Mouse (Mus musculus): Measurements from ENCODE around the gene Oosp1. TPM values are rescaled to one million over a fixed set of nuclear protein-coding genes. Genes with fewer than 3 reads are reported as not detected.

The Oosp1 gene
- polyA plus RNA-seq, 1 experiment, result not detected

DNA sequence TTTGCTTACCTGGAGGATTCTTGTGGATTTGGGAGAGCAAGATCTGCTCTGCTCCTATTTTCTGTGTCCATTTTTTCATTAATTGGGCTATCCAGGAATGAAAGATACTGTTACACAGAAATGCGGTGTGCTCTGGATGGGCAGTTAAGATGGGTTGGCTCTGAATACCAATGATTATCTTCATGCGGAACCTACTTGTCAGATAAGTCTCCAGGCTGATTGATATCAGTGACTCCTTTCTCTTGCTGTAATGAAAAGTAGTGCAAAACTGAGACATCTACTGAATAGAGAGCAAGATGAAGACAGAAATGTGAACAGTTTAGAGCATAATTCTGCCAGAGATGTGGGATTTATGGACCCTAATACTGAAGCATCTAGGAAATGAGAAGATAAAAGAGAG lies 67.4 kb downstream of the Oosp1 start, which contains the start of gene Ms4a2:
TSS of gene Ms4a2 (minus strand) at position 169 of the 400 bp plus-strand sequence.
- no peak within 1 kb of the TSS for H3K27ac ChIP-seq (ENCODE audit: insufficient read depth, low read length)
- no peaks in the 10 kb centered on the region for H3K36me3 ChIP-seq (ENCODE audit: control insufficient read depth, insufficient read depth, low read length, poor library complexity, severe bottlenecking)
- TF ChIP-seq CTCF (IDR thresholded peaks at IDR 0.05; ENCODE audit: low read depth, low read length) (no peak), POLR2A (IDR thresholded peaks at IDR 0.05; ENCODE audit: insufficient read depth, low read length) (no peak), EP300 (IDR thresholded peaks at IDR 0.05; ENCODE audit: insufficient read depth, low read depth, low read length) (no peak)
- H3K27me3 ChIP-seq (ENCODE audit: control insufficient read depth, insufficient read depth, low read length, poor library complexity, severe bottlenecking), result no peaks in the 10 kb centered on the region
- H3K4me3 ChIP-seq (ENCODE audit: low read depth, low read length), result no peak within 1 kb of the TSS
- no peaks in the 10 kb centered on the region for H3K4me1 ChIP-seq (ENCODE audit: control insufficient read depth, insufficient read depth, low read length)
- no peak within 1 kb of the TSS for H3K9ac ChIP-seq (ENCODE audit: low read depth, poor library complexity, severe bottlenecking)
- no peaks in the 10 kb centered on the region for H3K9me3 ChIP-seq (replicated peaks; ENCODE audit: control insufficient read depth, insufficient read depth, low read length, poor library complexity, severe bottlenecking)

DNA sequence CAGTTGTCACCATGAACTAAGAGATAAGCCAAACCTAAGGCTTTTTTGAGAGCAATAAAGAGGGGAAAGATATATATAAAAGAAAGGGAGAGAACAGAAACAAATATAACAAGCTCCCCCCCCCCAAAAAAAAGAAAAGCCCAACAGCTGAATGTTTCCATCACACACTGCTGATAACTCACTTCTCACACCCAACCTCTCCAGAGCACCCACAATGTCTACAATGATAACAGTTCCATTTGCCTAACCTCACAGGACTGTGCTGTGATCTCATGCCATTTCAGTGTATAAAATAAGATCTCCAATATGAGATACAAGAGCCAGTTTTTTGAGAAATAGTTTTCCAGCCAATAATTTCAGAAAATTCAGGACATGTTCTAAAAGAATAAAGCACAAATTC lies 73.0 kb downstream of the Oosp1 start:
- no peak overlapping the region for H3K9ac ChIP-seq (ENCODE audit: low read depth, poor library complexity, severe bottlenecking)
- H3K9me3 ChIP-seq (replicated peaks; ENCODE audit: control insufficient read depth, insufficient read depth, low read length, poor library complexity, severe bottlenecking), result no peaks in the 10 kb centered on the region
- no peak overlapping the region for H3K4me3 ChIP-seq (ENCODE audit: low read depth, low read length)
- TF ChIP-seq POLR2A (IDR thresholded peaks at IDR 0.05; ENCODE audit: insufficient read depth, low read length) (no peak), EP300 (IDR thresholded peaks at IDR 0.05; ENCODE audit: insufficient read depth, low read depth, low read length) (no peak), CTCF (IDR thresholded peaks at IDR 0.05; ENCODE audit: low read depth, low read length) (no peak)
- no peaks in the 10 kb centered on the region for H3K36me3 ChIP-seq (ENCODE audit: control insufficient read depth, insufficient read depth, low read length, poor library complexity, severe bottlenecking)
- H3K27ac ChIP-seq (ENCODE audit: insufficient read depth, low read length), result no peak overlapping the region
- no peaks in the 10 kb centered on the region for H3K4me1 ChIP-seq (ENCODE audit: control insufficient read depth, insufficient read depth, low read length)
- H3K27me3 ChIP-seq (ENCODE audit: control insufficient read depth, insufficient read depth, low read length, poor library complexity, severe bottlenecking), result peaks cover 1% of the 10 kb centered on the region; the same call in 1 of the 2 replicates

Other genes with a start within 250 kb of the Oosp1 start
- gene Ms4a4b, start 247.6 kb downstream of the Oosp1 start, polyA plus RNA-seq (2011; ENCODE audit: insufficient read depth, insufficient read length, low read depth, missing spikeins), result not detected in 2 replicates
- gene Ms4a6c, start 221.8 kb downstream of the Oosp1 start, polyA plus RNA-seq (2011; ENCODE audit: insufficient read depth, insufficient read length, low read depth, missing spikeins), result not detected in 2 replicates
- not detected in 2 replicates for gene Gm8369, start 205.2 kb downstream of the Oosp1 start, polyA plus RNA-seq (2011; ENCODE audit: insufficient read depth, insufficient read length, low read depth, missing spikeins)
- not detected in 2 replicates for gene Ms4a6b, start 174.6 kb downstream of the Oosp1 start, polyA plus RNA-seq (2011; ENCODE audit: insufficient read depth, insufficient read length, low read depth, missing spikeins)
- 6.8 and 9.0 TPM in 2 replicates for gene Ms4a4d, start 154.3 kb downstream of the Oosp1 start, polyA plus RNA-seq (2011; ENCODE audit: insufficient read depth, insufficient read length, low read depth, missing spikeins)
- not detected in 2 replicates for gene Ms4a6d, start 86.3 kb downstream of the Oosp1 start, polyA plus RNA-seq (2011; ENCODE audit: insufficient read depth, insufficient read length, low read depth, missing spikeins)
- gene Ms4a2, start 67.4 kb downstream of the Oosp1 start, polyA plus RNA-seq (2011; ENCODE audit: insufficient read depth, insufficient read length, low read depth, missing spikeins), result not detected in 2 replicates
- gene Ms4a3, start 50.3 kb downstream of the Oosp1 start, polyA plus RNA-seq (2011; ENCODE audit: insufficient read depth, insufficient read length, low read depth, missing spikeins), result not detected in 2 replicates
- not detected in 2 replicates for gene Oosp2, start 30.6 kb downstream of the Oosp1 start, polyA plus RNA-seq (2011; ENCODE audit: insufficient read depth, insufficient read length, low read depth, missing spikeins)
- not detected in 2 replicates for gene Oosp3, start 5.9 kb upstream of the Oosp1 start, polyA plus RNA-seq (2011; ENCODE audit: insufficient read depth, insufficient read length, low read depth, missing spikeins)
- gene Gif, start 56.4 kb upstream of the Oosp1 start, polyA plus RNA-seq (2011; ENCODE audit: insufficient read depth, insufficient read length, low read depth, missing spikeins), result not detected in 2 replicates
- gene Mrpl16, start 79.2 kb upstream of the Oosp1 start, polyA plus RNA-seq (2011; ENCODE audit: insufficient read depth, insufficient read length, low read depth, missing spikeins), result 46.5 and 49.6 TPM in 2 replicates
- gene Stx3, start 128.3 kb upstream of the Oosp1 start, polyA plus RNA-seq (2011; ENCODE audit: insufficient read depth, insufficient read length, low read depth, missing spikeins), result 109 and 112 TPM in 2 replicates
- not detected in 2 replicates for gene Olfr1417, start 148.1 kb upstream of the Oosp1 start, polyA plus RNA-seq (2011; ENCODE audit: insufficient read depth, insufficient read length, low read depth, missing spikeins)
- not detected in 2 replicates for gene Olfr1418, start 169.9 kb upstream of the Oosp1 start, polyA plus RNA-seq (2011; ENCODE audit: insufficient read depth, insufficient read length, low read depth, missing spikeins)
- not detected in 2 replicates for gene Olfr1419, start 184.0 kb upstream of the Oosp1 start, polyA plus RNA-seq (2011; ENCODE audit: insufficient read depth, insufficient read length, low read depth, missing spikeins)
- gene Olfr1420, start 195.4 kb upstream of the Oosp1 start, polyA plus RNA-seq (2011; ENCODE audit: insufficient read depth, insufficient read length, low read depth, missing spikeins), result not detected in 2 replicates
- gene Patl1, start 221.2 kb upstream of the Oosp1 start, polyA plus RNA-seq (2011; ENCODE audit: insufficient read depth, insufficient read length, low read depth, missing spikeins), result 42.2 and 42.6 TPM in 2 replicates

Data from ES-Bruce4 (cell line).